Mouse (Mus musculus): Measurements from ENCODE around the gene Ttc14.

DNA sequence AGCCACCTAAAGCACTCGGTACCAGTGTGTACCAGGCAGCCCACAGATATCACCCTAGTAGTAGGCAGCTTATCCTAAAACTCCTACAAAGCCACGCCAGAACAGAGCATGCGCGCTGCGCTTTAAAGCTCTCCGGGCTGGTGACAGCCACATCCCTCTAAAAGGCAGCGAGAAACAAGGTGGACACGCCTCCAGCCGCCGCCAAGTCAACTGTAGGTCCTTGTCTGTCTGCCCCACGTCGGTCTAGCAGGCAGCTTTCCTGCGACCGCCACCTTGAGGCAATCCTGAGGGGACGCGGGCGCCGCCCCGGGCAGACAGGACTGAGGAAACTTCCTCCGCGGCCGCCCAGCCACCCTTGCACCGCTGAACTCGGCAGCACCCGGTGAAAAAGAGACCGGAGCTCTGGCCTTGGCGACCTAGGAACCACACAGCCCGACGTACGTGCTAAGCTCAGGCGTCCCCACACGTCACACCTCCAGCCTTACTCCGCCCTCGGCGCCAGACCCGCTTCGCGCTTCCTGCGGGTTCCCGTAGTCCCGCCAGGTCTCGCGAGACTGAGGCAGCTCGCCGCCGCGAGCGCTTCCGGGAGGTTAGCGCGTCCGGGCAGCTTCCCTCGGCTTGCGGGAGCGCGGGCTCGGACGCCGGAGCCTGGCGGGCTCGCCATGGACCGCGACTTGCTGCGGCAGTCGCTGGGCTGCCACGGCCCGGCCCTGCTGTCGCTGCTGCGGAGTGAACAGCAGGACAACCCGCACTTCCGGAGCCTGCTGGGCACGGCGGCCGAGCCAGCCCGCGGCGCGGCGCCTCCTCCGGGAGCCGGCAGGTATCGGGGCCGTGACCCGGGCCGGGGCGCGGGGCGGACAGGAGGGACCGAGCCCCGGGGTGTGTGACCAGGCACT is at the start of gene Ttc14:
- TF ChIP-seq CTCF (IDR thresholded peaks at IDR 0.05; ENCODE audit: low read depth, low read length) = no peak
- peak; percentile 45 for TF ChIP-seq POLR2A (IDR thresholded peaks at IDR 0.05; ENCODE audit: insufficient read depth, low read length)
- 0 out of 2 replicates have a peak, but pooled peaks have one; percentile 17 for TF ChIP-seq EP300 (IDR thresholded peaks at IDR 0.05; ENCODE audit: insufficient read depth, low read depth, low read length)

All from ES-Bruce4 (cell line).